Mouse (Mus musculus) thymus, adult 2 months (tissue): Measurements from ENCODE around the gene Myh6.

Experiments
- CTCF ChIP-seq: fragments of 200-500 bp; IDR thresholded peaks from 2 replicates; pipeline ENCODE4 v1.5.1; 2012; ENCODE audit warnings: mild to moderate bottlenecking, control low read depth, low read length, moderate library complexity, borderline replicate concordance; ENCODE audit not compliant: control insufficient read depth, poor library complexity, insufficient read depth; ENCODE audit errors: extremely low read depth
- POLR2A ChIP-seq: fragments of 200-500 bp; IDR thresholded peaks from 2 replicates; pipeline ENCODE4 v1.6.1; 2012; ENCODE audit warnings: mild to moderate bottlenecking, low read length, control low read depth, moderate library complexity; ENCODE audit not compliant: control insufficient read depth, poor library complexity, insufficient read depth; ENCODE audit errors: extremely low read depth

DNA sequence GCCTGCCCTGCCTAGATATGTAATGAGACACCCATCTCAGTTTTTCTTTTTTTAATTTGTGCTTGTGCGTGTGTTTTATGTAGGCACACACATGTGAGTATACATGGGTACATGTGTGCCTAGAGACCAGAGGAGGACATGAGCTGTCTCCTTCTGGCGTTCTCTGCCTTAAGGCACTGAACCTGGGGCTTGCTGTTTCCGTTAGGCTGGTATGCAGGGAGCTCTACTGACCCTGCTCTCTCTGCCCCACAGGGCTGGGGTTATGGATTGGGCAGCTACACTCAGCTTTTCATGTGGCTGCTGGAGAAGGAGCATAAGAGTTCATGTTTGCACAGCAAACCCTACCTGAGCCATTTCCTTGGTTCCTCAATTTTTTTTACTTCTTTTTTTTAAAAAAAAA is 12.3 kb downstream of the Myh6 start:
- TF ChIP-seq CTCF: no peak
- no peak for TF ChIP-seq POLR2A
